Mouse (Mus musculus) forebrain, embryonic 11.5 days (tissue): Measurements from ENCODE around the gene Dhx57. TPM values are rescaled to one million over a fixed set of nuclear protein-coding genes. Genes with fewer than 3 reads are reported as not detected.
"Not testable (repeated sequence)": the region's sequence is repeated elsewhere in the genome, so short reads cannot be mapped to it uniquely, and the experiment has no call there.

Experiments used
- ATAC-seq: fragments of 200-750 bp; cut with Nextera tagmentation; replicated peaks from 2 replicates; pipeline ENCODE4 v1.8.0; 2017; ENCODE audit warnings: moderate TSS enrichment; ENCODE audit not compliant: low FRiP score
- DNase-seq: peaks from one replicate; pipeline ENCODE4 v3.0.0-alpha.2; 2017; ENCODE audit warnings: low spot score
- H3K27ac ChIP-seq: fragments of 300-500 bp; sonication (generic); 2 replicates; pipeline ENCODE4 v1.5.1; 2014; ENCODE audit warnings: low read depth, low read length
- H3K27me3 ChIP-seq: fragments of 300-500 bp; sonication (generic); 2 replicates; pipeline ENCODE4 v1.6.1; 2014; ENCODE audit warnings: mild to moderate bottlenecking, low read length, mixed read lengths; ENCODE audit not compliant: control insufficient read depth, insufficient read depth
- H3K36me3 ChIP-seq: fragments of 300-500 bp; sonication (generic); 2 replicates; pipeline ENCODE4 v1.6.1; 2014; ENCODE audit warnings: mild to moderate bottlenecking, low read length, moderate library complexity, mixed read lengths; ENCODE audit not compliant: control insufficient read depth, insufficient read depth
- H3K4me1 ChIP-seq: fragments of 300-500 bp; sonication (generic); replicated peaks from 2 replicates; pipeline ENCODE4 v1.6.1; 2014; ENCODE audit warnings: low read length, mixed read lengths; ENCODE audit not compliant: control insufficient read depth, insufficient read depth
- H3K4me2 ChIP-seq: fragments of 300-500 bp; sonication (generic); 2 replicates; pipeline ENCODE4 v1.6.1; 2014; ENCODE audit warnings: low read depth, mild to moderate bottlenecking, low read length, moderate library complexity, mixed read lengths; ENCODE audit not compliant: severe bottlenecking
- H3K4me3 ChIP-seq: fragments of 300-500 bp; sonication (generic); 2 replicates; pipeline ENCODE4 v1.5.1; 2014; ENCODE audit warnings: low read depth, low read length
- H3K9ac ChIP-seq: fragments of 300-500 bp; sonication (generic); 2 replicates; pipeline ENCODE4 v1.6.1; 2014; ENCODE audit warnings: low read length
- H3K9me3 ChIP-seq: fragments of 300-500 bp; sonication (generic); 2 replicates; pipeline ENCODE4 v1.6.1; 2016; ENCODE audit warnings: low read length, mixed read lengths; ENCODE audit not compliant: control insufficient read depth
- WGBS: fragments of 180-500 bp; shearing (Covaris S2); extraction: QIAGEN DNeasy Blood & Tissue Kit; methylation state at CpG from one replicate; pipeline ENCODE4 v1.1.7; 2014; 5-methylcytosine and 5-hydroxymethylcytosine counted together
- polyA plus RNA-seq: library from polyadenylated mRNA; unstranded; fragments of >200 nt; fragmentation: Nextera tagmentation; extraction: Ambion mirVana; gene quantifications from 2 replicates; pipeline ENCODE4 v1.2.1, GENCODE M21; 2014

The Dhx57 gene
- polyA plus RNA-seq, 1 experiment from 2014 or later: 21.8 TPM

DNA sequence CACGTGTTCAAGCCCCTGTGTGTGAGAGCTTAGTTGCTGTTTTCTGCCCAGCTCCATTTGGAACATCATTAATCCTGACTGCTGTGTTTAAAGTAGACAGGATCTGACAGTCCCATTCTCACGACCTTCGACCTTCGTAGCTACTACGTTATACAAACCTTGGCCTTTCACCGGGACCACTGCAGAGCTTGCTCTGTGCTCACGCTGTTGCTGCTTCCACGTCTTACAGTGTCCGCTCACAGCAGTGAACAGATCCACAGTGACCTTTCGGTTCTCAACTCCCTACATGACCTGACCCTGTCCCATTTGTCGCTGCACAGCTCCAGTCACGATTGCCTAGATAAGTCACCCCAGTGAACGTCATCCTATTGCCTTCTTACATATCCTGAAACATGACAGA is 47.2 kb downstream of the Dhx57 start:
- no peak overlapping the region for H3K9ac ChIP-seq
- no peaks in the 10 kb centered on the region for H3K4me1 ChIP-seq
- H3K27ac ChIP-seq: no peak overlapping the region
- H3K27me3 ChIP-seq: no peaks in the 10 kb centered on the region
- DNase-seq (no peak), ATAC-seq (no peak)
- H3K36me3 ChIP-seq: peaks cover 10% of the 10 kb centered on the region; the same call in 1 of the 2 replicates
- no peak overlapping the region for H3K4me2 ChIP-seq
- no peak overlapping the region for H3K4me3 ChIP-seq
- 92% methylated on average over 13 of the region's 13 CpGs for WGBS
- H3K9me3 ChIP-seq: no peaks in the 10 kb centered on the region

- ATAC-seq: no peak
- Histone ChIP-seq H3K9me3 (no peaks in the 10 kb centered on the region), H3K27me3 (no peaks in the 10 kb centered on the region), H3K36me3 (peaks cover 10% of the 10 kb centered on the region; the same call in 1 of the 2 replicates), H3K27ac (no peak overlapping the region), H3K9ac (no peak overlapping the region), H3K4me1 (no peaks in the 10 kb centered on the region), H3K4me3 (no peak overlapping the region), H3K4me2 (no peak overlapping the region)
- no peak for DNase-seq
- 92% methylated on average over 9 of the region's 9 CpGs for WGBS
Observed at GRCm38 (mm10) chr17:80241594-80241993, 48.7 kb downstream of the Dhx57 start.

DNA sequence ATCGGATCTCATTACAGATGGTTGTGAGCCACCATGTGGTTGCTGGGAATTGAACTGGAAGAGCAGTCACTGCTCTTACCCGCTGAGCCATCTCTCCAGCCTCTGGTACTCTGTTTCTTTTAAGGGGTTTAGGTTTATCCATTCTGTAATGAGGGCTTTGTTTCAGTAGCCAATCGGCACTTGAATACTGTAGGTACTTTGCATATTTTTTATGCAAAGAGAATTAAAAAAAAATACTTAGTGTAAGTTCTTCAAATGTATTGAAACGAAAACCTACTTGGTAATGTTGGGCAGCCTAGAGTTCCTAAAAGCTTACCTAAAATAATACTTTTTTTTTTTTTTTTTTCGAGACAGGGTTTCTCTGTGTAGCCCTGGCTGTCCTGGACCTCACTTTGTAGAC is 52.8 kb downstream of the Dhx57 start:
- ATAC-seq: no peak
- Histone ChIP-seq H3K4me3 (no peak overlapping the region), H3K36me3 (peaks cover 6% of the 10 kb centered on the region; the same call in 1 of the 2 replicates), H3K27me3 (no peaks in the 10 kb centered on the region), H3K9ac (no peak overlapping the region), H3K27ac (no peak overlapping the region), H3K9me3 (no peaks in the 10 kb centered on the region), H3K4me1 (no peaks in the 10 kb centered on the region), H3K4me2 (no peak overlapping the region)
- DNase-seq: no peak
- 90% methylated on average over 5 of the region's 5 CpGs for WGBS

- no peaks in the 10 kb centered on the region for H3K9me3 ChIP-seq
- ATAC-seq (no peak), DNase-seq (no peak)
- H3K4me2 ChIP-seq: no peak overlapping the region
- H3K27me3 ChIP-seq: no peaks in the 10 kb centered on the region
- peaks cover 6% of the 10 kb centered on the region; the same call in 1 of the 2 replicates for H3K36me3 ChIP-seq
- H3K4me1 ChIP-seq: no peaks in the 10 kb centered on the region
- 93% methylated on average over 3 of the region's 3 CpGs for WGBS
- no peak overlapping the region for H3K27ac ChIP-seq
- H3K4me3 ChIP-seq: no peak overlapping the region
- no peak overlapping the region for H3K9ac ChIP-seq
Observed at GRCm38 (mm10) chr17:80236805-80237204, 53.5 kb downstream of the Dhx57 start.

GRCm38 (mm10) chr17:80235477-80235876 is 54.8 kb downstream of the Dhx57 start:
- Histone ChIP-seq H3K4me1 (no peaks in the 10 kb centered on the region), H3K4me2 (no peak overlapping the region), H3K9ac (no peak overlapping the region), H3K9me3 (no peaks in the 10 kb centered on the region), H3K36me3 (peaks cover 2% of the 10 kb centered on the region; the same call in 1 of the 2 replicates), H3K27ac (no peak overlapping the region), H3K27me3 (no peaks in the 10 kb centered on the region), H3K4me3 (no peak overlapping the region)
- ATAC-seq (no peak), DNase-seq (no peak)
- 92% methylated on average over 3 of the region's 3 CpGs for WGBS

DNA sequence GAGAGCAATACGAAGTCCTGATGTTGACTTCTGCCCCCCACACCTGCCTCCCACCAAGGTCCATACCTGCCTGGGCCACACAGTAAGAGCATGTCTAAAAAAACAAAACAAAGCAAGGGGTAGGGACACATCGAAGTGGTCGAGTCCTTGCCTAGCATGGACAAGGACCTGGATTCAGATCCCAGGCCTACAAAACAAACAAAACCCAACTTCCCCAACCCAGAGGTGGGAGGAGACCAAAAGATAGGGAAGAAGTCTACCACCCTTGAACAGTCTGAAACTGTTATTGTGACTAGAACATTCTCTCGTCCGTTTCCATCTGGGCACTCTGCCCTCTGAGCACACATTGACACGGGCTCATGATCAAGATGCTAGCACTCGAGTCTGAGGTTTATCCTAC is 55.9 kb downstream of the Dhx57 start:
- no peaks in the 10 kb centered on the region for H3K36me3 ChIP-seq
- H3K4me3 ChIP-seq: no peak overlapping the region
- H3K27me3 ChIP-seq: no peaks in the 10 kb centered on the region
- no peaks in the 10 kb centered on the region for H3K9me3 ChIP-seq
- DNase-seq (no peak), ATAC-seq (no peak)
- no peak overlapping the region for H3K9ac ChIP-seq
- WGBS: 93% methylated on average over 7 of the region's 7 CpGs
- H3K4me2 ChIP-seq: no peak overlapping the region
- no peaks in the 10 kb centered on the region for H3K4me1 ChIP-seq
- H3K27ac ChIP-seq: no peak overlapping the region

- 95% methylated on average over 5 of the region's 5 CpGs for WGBS
- Histone ChIP-seq H3K27ac (no peak overlapping the region), H3K4me2 (no peak overlapping the region), H3K4me1 (no peaks in the 10 kb centered on the region), H3K9me3 (no peaks in the 10 kb centered on the region), H3K27me3 (no peaks in the 10 kb centered on the region), H3K36me3 (no peaks in the 10 kb centered on the region), H3K4me3 (no peak overlapping the region), H3K9ac (no peak overlapping the region)
- DNase-seq: no peak
- ATAC-seq: no peak
Observed at GRCm38 (mm10) chr17:80233844-80234243, 56.4 kb downstream of the Dhx57 start.

DNA sequence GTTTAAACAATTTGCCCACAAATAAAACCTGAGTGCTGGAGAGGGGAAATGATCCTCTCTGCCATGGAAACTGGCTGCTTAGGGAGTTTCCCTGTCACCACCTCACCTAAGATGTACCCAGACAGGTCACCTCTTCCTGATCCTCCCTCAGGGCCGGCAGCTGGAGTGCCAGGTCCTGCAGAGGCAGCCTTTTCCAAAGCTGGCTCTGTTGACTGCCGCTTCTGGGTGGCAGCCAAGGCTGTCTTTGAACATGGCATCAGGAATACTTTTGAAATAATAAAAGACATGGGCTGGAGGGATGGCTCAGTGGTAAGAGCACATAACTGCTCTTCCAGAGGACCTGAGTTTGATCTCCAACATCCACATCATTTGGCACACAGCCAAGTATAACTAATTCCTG is 60.9 kb downstream of the Dhx57 start:
- DNase-seq (no peak), ATAC-seq (no peak)
- Histone ChIP-seq H3K4me3 (no peak overlapping the region), H3K9me3 (no peaks in the 10 kb centered on the region), H3K27me3 (no peaks in the 10 kb centered on the region), H3K36me3 (no peaks in the 10 kb centered on the region), H3K9ac (no peak overlapping the region), H3K27ac (no peak overlapping the region), H3K4me1 (no peaks in the 10 kb centered on the region), H3K4me2 (no peak overlapping the region)
- WGBS: 90% methylated on average over 2 of the region's 2 CpGs

GRCm38 (mm10) chr17:80225142-80225541 is 65.1 kb downstream of the Dhx57 start:
- H3K4me1 ChIP-seq, H3K36me3 ChIP-seq, H3K27me3 ChIP-seq, H3K27ac ChIP-seq, H3K9me3 ChIP-seq, DNase-seq, ATAC-seq: not testable (repeated sequence)
- Histone ChIP-seq H3K4me3 (peak overlapping the region; percentile 48), H3K4me2 (peak overlapping the region; percentile 51), H3K9ac (peak overlapping the region; percentile 72)
- WGBS: 51% methylated on average over 4 of the region's 5 CpGs
